Mouse (Mus musculus): ENCODE measurements around the gene Cmtm4. TPM values are rescaled to one million over a fixed set of nuclear protein-coding genes. Genes with fewer than 3 reads are reported as not detected.

Cmtm4 gene
- polyA plus RNA-seq, 1 experiment = 4.8 TPM

- no peak for DNase-seq (ENCODE audit: low read depth in 1 of 2, low spot score in 2 of 2)
- Histone ChIP-seq H3K27ac (ENCODE audit: insufficient read depth, low read length) (no peak overlapping the region), H3K4me1 (ENCODE audit: control insufficient read depth, insufficient read depth, insufficient read length) (no peaks in the 10 kb centered on the region), H3K27me3 (ENCODE audit: control insufficient read depth, insufficient read depth, low read length) (no peaks in the 10 kb centered on the region), H3K36me3 (ENCODE audit: control insufficient read depth, insufficient read depth, low read length) (no peaks in the 10 kb centered on the region), H3K4me3 (ENCODE audit: extremely low read depth, insufficient read depth, insufficient read length) (no peak overlapping the region)
- WGBS = 81% methylated on average over 11 of the region's 11 CpGs
- no peak for TF ChIP-seq POLR2A (IDR thresholded peaks at IDR 0.05; ENCODE audit: low read depth, low read length)
- no peak for TF ChIP-seq CTCF (IDR thresholded peaks at IDR 0.05; ENCODE audit: extremely low read depth, insufficient read depth, insufficient read length, insufficient replicate concordance)
Measured at GRCm38 (mm10) chr8:104376669-104377068, 18.9 kb downstream of the Cmtm4 start.

GRCm38 (mm10) chr8:104375959-104376358 is 19.6 kb downstream of the Cmtm4 start:
- H3K27ac ChIP-seq (ENCODE audit: insufficient read depth, low read length) = no peak overlapping the region
- WGBS = 82% methylated on average over 5 of the region's 5 CpGs

GRCm38 (mm10) chr8:104374864-104375846 is 20.5 kb downstream of the Cmtm4 start:
- TF ChIP-seq POLR2A (IDR thresholded peaks at IDR 0.05; ENCODE audit: low read depth, low read length) = no peak
- no peak for TF ChIP-seq CTCF (IDR thresholded peaks at IDR 0.05; ENCODE audit: extremely low read depth, insufficient read depth, insufficient read length, insufficient replicate concordance)
- Histone ChIP-seq H3K4me3 (ENCODE audit: extremely low read depth, insufficient read depth, insufficient read length) (no peak overlapping the region), H3K27me3 (ENCODE audit: control insufficient read depth, insufficient read depth, low read length) (no peaks in the 10 kb centered on the region), H3K27ac (ENCODE audit: insufficient read depth, low read length) (no peak overlapping the region), H3K4me1 (ENCODE audit: control insufficient read depth, insufficient read depth, insufficient read length) (no peaks in the 10 kb centered on the region), H3K36me3 (ENCODE audit: control insufficient read depth, insufficient read depth, low read length) (no peaks in the 10 kb centered on the region)
- no peak for DNase-seq (ENCODE audit: low read depth in 1 of 2, low spot score in 2 of 2)
- WGBS = 73% methylated on average over 14 of the region's 14 CpGs

More at GRCm38 (mm10) chr8:104375959-104376358, 19.6 kb downstream of the Cmtm4 start:
- Histone ChIP-seq H3K27me3 (ENCODE audit: control insufficient read depth, insufficient read depth, low read length) (no peaks in the 10 kb centered on the region), H3K36me3 (ENCODE audit: control insufficient read depth, insufficient read depth, low read length) (no peaks in the 10 kb centered on the region), H3K4me1 (ENCODE audit: control insufficient read depth, insufficient read depth, insufficient read length) (no peaks in the 10 kb centered on the region), H3K4me3 (ENCODE audit: extremely low read depth, insufficient read depth, insufficient read length) (no peak overlapping the region)
- no peak for DNase-seq (ENCODE audit: low read depth in 1 of 2, low spot score in 2 of 2)
- no peak for TF ChIP-seq CTCF (IDR thresholded peaks at IDR 0.05; ENCODE audit: extremely low read depth, insufficient read depth, insufficient read length, insufficient replicate concordance)
- no peak for TF ChIP-seq POLR2A (IDR thresholded peaks at IDR 0.05; ENCODE audit: low read depth, low read length)

- DNase-seq (ENCODE audit: low read depth in 1 of 2, low spot score in 2 of 2) = no peak
- Histone ChIP-seq H3K4me3 (ENCODE audit: extremely low read depth, insufficient read depth, insufficient read length) (no peak overlapping the region), H3K27me3 (ENCODE audit: control insufficient read depth, insufficient read depth, low read length) (no peaks in the 10 kb centered on the region), H3K36me3 (ENCODE audit: control insufficient read depth, insufficient read depth, low read length) (no peaks in the 10 kb centered on the region), H3K27ac (ENCODE audit: insufficient read depth, low read length) (no peak overlapping the region), H3K4me1 (ENCODE audit: control insufficient read depth, insufficient read depth, insufficient read length) (no peaks in the 10 kb centered on the region)
- WGBS = 96% methylated on average over 11 of the region's 11 CpGs
- TF ChIP-seq POLR2A (IDR thresholded peaks at IDR 0.05; ENCODE audit: low read depth, low read length) = no peak
Measured at GRCm38 (mm10) chr8:104374269-104374668, 21.3 kb downstream of the Cmtm4 start.

GRCm38 (mm10) chr8:104373779-104374178 is 21.8 kb downstream of the Cmtm4 start:
- Histone ChIP-seq H3K27me3 (ENCODE audit: control insufficient read depth, insufficient read depth, low read length) (no peaks in the 10 kb centered on the region), H3K4me1 (ENCODE audit: control insufficient read depth, insufficient read depth, insufficient read length) (no peaks in the 10 kb centered on the region), H3K27ac (ENCODE audit: insufficient read depth, low read length) (no peak overlapping the region), H3K36me3 (ENCODE audit: control insufficient read depth, insufficient read depth, low read length) (no peaks in the 10 kb centered on the region), H3K4me3 (ENCODE audit: extremely low read depth, insufficient read depth, insufficient read length) (no peak overlapping the region)
- no peak for TF ChIP-seq POLR2A (IDR thresholded peaks at IDR 0.05; ENCODE audit: low read depth, low read length)
- no peak for DNase-seq (ENCODE audit: low read depth in 1 of 2, low spot score in 2 of 2)
- 75% methylated on average over 11 of the region's 11 CpGs for WGBS

GRCm38 (mm10) chr8:104371121-104371520 is 24.5 kb downstream of the Cmtm4 start:
- Histone ChIP-seq H3K36me3 (ENCODE audit: control insufficient read depth, insufficient read depth, low read length) (no peaks in the 10 kb centered on the region), H3K27ac (ENCODE audit: insufficient read depth, low read length) (no peak overlapping the region), H3K4me3 (ENCODE audit: extremely low read depth, insufficient read depth, insufficient read length) (no peak overlapping the region), H3K27me3 (ENCODE audit: control insufficient read depth, insufficient read depth, low read length) (no peaks in the 10 kb centered on the region), H3K4me1 (ENCODE audit: control insufficient read depth, insufficient read depth, insufficient read length) (no peaks in the 10 kb centered on the region)
- 90% methylated on average over 6 of the region's 6 CpGs for WGBS
- no peak for DNase-seq (ENCODE audit: low read depth in 1 of 2, low spot score in 2 of 2)
- no peak for TF ChIP-seq CTCF (IDR thresholded peaks at IDR 0.05; ENCODE audit: extremely low read depth, insufficient read depth, insufficient read length, insufficient replicate concordance)
- TF ChIP-seq POLR2A (IDR thresholded peaks at IDR 0.05; ENCODE audit: low read depth, low read length) = no peak

GRCm38 (mm10) chr8:104370071-104370470 is 25.5 kb downstream of the Cmtm4 start:
- TF ChIP-seq CTCF (IDR thresholded peaks at IDR 0.05; ENCODE audit: extremely low read depth, insufficient read depth, insufficient read length, insufficient replicate concordance) = no peak
- no peak for DNase-seq (ENCODE audit: low read depth in 1 of 2, low spot score in 2 of 2)
- no peak overlapping the region for H3K4me3 ChIP-seq (ENCODE audit: extremely low read depth, insufficient read depth, insufficient read length)
- no peak overlapping the region for H3K27ac ChIP-seq (ENCODE audit: insufficient read depth, low read length)
- H3K27me3 ChIP-seq (ENCODE audit: control insufficient read depth, insufficient read depth, low read length) = no peaks in the 10 kb centered on the region
- H3K36me3 ChIP-seq (ENCODE audit: control insufficient read depth, insufficient read depth, low read length) = no peaks in the 10 kb centered on the region
- WGBS = 80% methylated on average over 6 of the region's 6 CpGs
- no peaks in the 10 kb centered on the region for H3K4me1 ChIP-seq (ENCODE audit: control insufficient read depth, insufficient read depth, insufficient read length)
